Mouse (Mus musculus) hindbrain, embryonic 11.5 days (tissue): ENCODE results near the gene B9d1. TPM values are rescaled to one million over a fixed set of nuclear protein-coding genes. Genes with fewer than 3 reads are reported as not detected.

Experiments
- polyA plus RNA-seq: library from polyadenylated mRNA; unstranded; fragments of >200 nt; fragmentation: Nextera tagmentation; extraction: Ambion mirVana; gene quantifications from 2 replicates; pipeline ENCODE4 v1.2.1, GENCODE M21; 2014

B9d1 gene
- polyA plus RNA-seq, 1 experiment from 2014 or later: 34.3 TPM

Other genes with a start within 250 kb of the B9d1 start
- 24.9 and 26.8 TPM in 2 replicates for gene Aldh3a2, start 237.7 kb upstream of the B9d1 start, polyA plus RNA-seq
- not detected in 2 replicates for gene Slc47a2, start 162.3 kb upstream of the B9d1 start, polyA plus RNA-seq
- gene Slc47a1, start 126.8 kb upstream of the B9d1 start, polyA plus RNA-seq: 0.08 and 0.15 TPM in 2 replicates
- gene Rnf112, start 51.0 kb upstream of the B9d1 start, polyA plus RNA-seq: 0.56 and 0.74 TPM in 2 replicates
- 111 and 132 TPM in 2 replicates for gene Mfap4, start 19.7 kb upstream of the B9d1 start, polyA plus RNA-seq
- 51.5 and 54.7 TPM in 2 replicates for gene Mapk7, start 10.7 kb upstream of the B9d1 start, polyA plus RNA-seq
- 28.8 and 34.2 TPM in 2 replicates for gene Epn2, start 74.5 kb downstream of the B9d1 start, polyA plus RNA-seq
- 5.3 and 6.8 TPM in 2 replicates for gene Grap, start 148.1 kb downstream of the B9d1 start, polyA plus RNA-seq
- 0.18 and 0.31 TPM in 2 replicates for gene Fam83g, start 178.9 kb downstream of the B9d1 start, polyA plus RNA-seq
- 0.09 TPM in 1 of 2 replicates, not detected in the other for gene Slc5a10, start 215.7 kb downstream of the B9d1 start, polyA plus RNA-seq